Mouse (Mus musculus) skeletal muscle tissue, postnatal 0 days (tissue): ENCODE measurements around the gene Vmn1r204. TPM values are rescaled to one million over a fixed set of nuclear protein-coding genes. Genes with fewer than 3 reads are reported as not detected.

ENCODE experiments used
- polyA plus RNA-seq: library from polyadenylated mRNA; unstranded; fragments of >200 nt; fragmentation: Nextera tagmentation; extraction: Ambion mirVana; gene quantifications from 2 replicates; pipeline ENCODE4 v1.2.1, GENCODE M21; 2015

Vmn1r204 gene
- polyA plus RNA-seq: not detected in 2 replicates

DNA sequence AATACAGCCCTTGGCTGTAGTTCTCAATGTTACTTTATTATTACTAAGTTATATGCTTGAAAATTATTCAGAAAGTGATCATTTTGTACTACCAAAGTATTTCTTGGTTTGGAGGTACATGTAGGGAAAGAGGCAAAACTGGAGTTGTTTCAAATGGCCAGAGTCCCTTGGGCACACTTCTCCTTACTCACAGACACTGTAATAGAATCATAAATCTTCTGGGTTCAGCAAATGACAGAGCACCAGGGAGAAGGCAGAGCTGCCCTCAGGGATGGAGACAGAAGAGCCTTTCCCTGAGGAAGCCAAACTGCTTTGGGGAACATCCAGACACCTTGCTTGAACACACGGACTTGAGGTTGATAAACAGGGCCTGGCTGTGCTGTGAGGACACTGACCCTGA, at the start of gene Vmn1r204:
Vmn1r204 (plus strand) TSS at position 301 of the 400 bp plus-strand sequence.

DNA sequence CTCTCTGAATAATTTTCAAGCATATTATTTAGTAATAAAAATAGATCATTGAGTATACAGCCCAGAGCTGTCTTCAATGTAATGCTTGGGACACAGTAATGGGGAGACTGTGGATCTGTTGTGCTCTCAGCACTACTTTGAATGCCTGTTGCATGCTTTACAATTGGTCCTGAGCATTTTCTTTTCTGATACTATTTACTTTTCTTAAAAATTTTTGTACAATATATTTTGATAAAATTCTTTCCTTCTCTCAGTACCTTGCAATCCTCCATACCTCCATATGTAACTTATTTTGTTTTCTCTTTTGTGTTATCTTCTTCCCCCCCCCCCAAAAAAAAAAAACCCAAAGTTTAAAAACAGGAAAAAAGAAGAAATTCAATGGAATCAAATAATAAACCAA, 47.7 kb upstream of the Vmn1r204 start, which contains the start of gene Vmn1r202:
Vmn1r202 (minus strand) TSS at position 101 of the 400 bp plus-strand sequence.

DNA sequence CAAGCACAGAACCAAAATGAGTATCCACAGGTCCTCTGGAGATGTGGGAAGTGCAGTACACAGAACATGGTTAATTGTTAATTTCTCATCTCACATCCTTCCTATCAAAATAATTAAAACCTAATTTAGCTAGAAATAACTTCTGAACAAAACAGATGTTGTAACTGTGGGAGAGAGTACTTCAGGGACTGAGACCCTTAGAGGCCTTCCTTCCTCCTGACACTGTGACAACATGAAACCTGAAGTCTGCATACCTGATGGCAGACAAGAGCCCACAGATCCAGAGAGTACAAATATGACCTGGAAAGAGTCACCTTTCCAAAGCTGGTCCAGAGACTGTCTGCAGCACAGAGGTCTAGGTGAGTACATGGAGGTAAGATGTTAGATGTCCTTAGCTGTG, 35.2 kb upstream of the Vmn1r204 start, which contains the start of gene Vmn1r203:
Vmn1r203 (plus strand) TSS at position 301 of the 400 bp plus-strand sequence.

GRCm38 (mm10) chr13:22592900-22593299, 39.9 kb downstream of the Vmn1r204 start, which contains the start of gene Vmn1r205:
TSS of gene Vmn1r205 (minus strand) at chr13:22593000.

Other genes with a start within 250 kb of the Vmn1r204 start
- gene Vmn1r197, start 228.6 kb upstream of the Vmn1r204 start, polyA plus RNA-seq: not detected in 2 replicates
- not detected in 2 replicates for gene Vmn1r198, start 202.8 kb upstream of the Vmn1r204 start, polyA plus RNA-seq
- not detected in 2 replicates for gene Vmn1r199, start 173.4 kb upstream of the Vmn1r204 start, polyA plus RNA-seq
- not detected in 2 replicates for gene Vmn1r200, start 162.8 kb upstream of the Vmn1r204 start, polyA plus RNA-seq
- not detected in 2 replicates for gene Vmn1r201, start 81.3 kb upstream of the Vmn1r204 start, polyA plus RNA-seq
- not detected in 2 replicates for gene Vmn1r202, start 47.8 kb upstream of the Vmn1r204 start, polyA plus RNA-seq
- gene Vmn1r203, start 35.1 kb upstream of the Vmn1r204 start, polyA plus RNA-seq: not detected in 2 replicates
- not detected in 2 replicates for gene Vmn1r205, start 39.8 kb downstream of the Vmn1r204 start, polyA plus RNA-seq
- gene Vmn1r206, start 71.1 kb downstream of the Vmn1r204 start, polyA plus RNA-seq: not detected in 2 replicates
- not detected in 2 replicates for gene Vmn1r207-ps, start 176.4 kb downstream of the Vmn1r204 start, polyA plus RNA-seq
- gene Vmn1r208, start 224.2 kb downstream of the Vmn1r204 start, polyA plus RNA-seq: not detected in 2 replicates